Mouse (Mus musculus): ENCODE data around the gene Eif2b3.

Eif2b3 gene

GRCm38 (mm10) chr4:117014901-117015415, 4.2 kb upstream of the Eif2b3 start:
- DNase-seq (ENCODE audit: low read depth, low spot score), result no peak

GRCm38 (mm10) chr4:117017738-117018137, 1.5 kb upstream of the Eif2b3 start:
- peak; percentile 48 for DNase-seq (ENCODE audit: low read depth, low spot score)

- DNase-seq (ENCODE audit: low read depth, low spot score), result no peak
These were observed 875 bp upstream of the Eif2b3 start for GRCm38 (mm10) chr4:117018327-117018726.

GRCm38 (mm10) chr4:117023469-117023868, 4.3 kb downstream of the Eif2b3 start:
- no peak for DNase-seq (ENCODE audit: low read depth, low spot score)

- DNase-seq (ENCODE audit: low read depth, low spot score), result peak; percentile 8
These were observed 11.9 kb downstream of the Eif2b3 start for GRCm38 (mm10) chr4:117031105-117031504.

GRCm38 (mm10) chr4:117039925-117040687, 20.9 kb downstream of the Eif2b3 start:
- DNase-seq (ENCODE audit: low read depth, low spot score), result peak; percentile 33

- no peak for DNase-seq (ENCODE audit: low read depth, low spot score)
These were observed 21.6 kb downstream of the Eif2b3 start for GRCm38 (mm10) chr4:117040791-117041190.

GRCm38 (mm10) chr4:117041283-117041721, 22.1 kb downstream of the Eif2b3 start:
- DNase-seq (ENCODE audit: low read depth, low spot score), result peak; percentile 12

GRCm38 (mm10) chr4:117048836-117049235, 29.6 kb downstream of the Eif2b3 start:
- no peak for DNase-seq (ENCODE audit: low read depth, low spot score)

- DNase-seq (ENCODE audit: low read depth, low spot score), result no peak
These were observed 30.3 kb downstream of the Eif2b3 start for GRCm38 (mm10) chr4:117049485-117049884.

GRCm38 (mm10) chr4:117052626-117053025, 33.4 kb downstream of the Eif2b3 start:
- no peak for DNase-seq (ENCODE audit: low read depth, low spot score)

- DNase-seq (ENCODE audit: low read depth, low spot score), result no peak
These were observed 34.8 kb downstream of the Eif2b3 start for GRCm38 (mm10) chr4:117053956-117054355.

- DNase-seq (ENCODE audit: low read depth, low spot score), result no peak
These were observed 36.9 kb downstream of the Eif2b3 start for GRCm38 (mm10) chr4:117056102-117056501.

GRCm38 (mm10) chr4:117056514-117056913, 37.3 kb downstream of the Eif2b3 start:
- no peak for DNase-seq (ENCODE audit: low read depth, low spot score)

- DNase-seq (ENCODE audit: low read depth, low spot score), result no peak
These were observed 39.3 kb downstream of the Eif2b3 start for GRCm38 (mm10) chr4:117058512-117058911.

- DNase-seq (ENCODE audit: low read depth, low spot score), result no peak
These were observed 43.6 kb downstream of the Eif2b3 start for GRCm38 (mm10) chr4:117062700-117063390.

GRCm38 (mm10) chr4:117068035-117068434, 48.8 kb downstream of the Eif2b3 start:
- no peak for DNase-seq (ENCODE audit: low read depth, low spot score)

GRCm38 (mm10) chr4:117069647-117070046, 50.4 kb downstream of the Eif2b3 start:
- no peak for DNase-seq (ENCODE audit: low read depth, low spot score)

GRCm38 (mm10) chr4:117070624-117071023, 51.4 kb downstream of the Eif2b3 start:
- DNase-seq (ENCODE audit: low read depth, low spot score), result no peak

- DNase-seq (ENCODE audit: low read depth, low spot score), result peak; percentile 59
These were observed 52.0 kb downstream of the Eif2b3 start for GRCm38 (mm10) chr4:117071183-117071582.

GRCm38 (mm10) chr4:117087948-117088640, 68.9 kb downstream of the Eif2b3 start:
- no peak for DNase-seq (ENCODE audit: low read depth, low spot score)

- no peak for DNase-seq (ENCODE audit: low read depth, low spot score)
These were observed 71.4 kb downstream of the Eif2b3 start for GRCm38 (mm10) chr4:117090586-117090985.
